Mouse (Mus musculus): ENCODE measurements around the gene Magi1.

The Magi1 gene

DNA sequence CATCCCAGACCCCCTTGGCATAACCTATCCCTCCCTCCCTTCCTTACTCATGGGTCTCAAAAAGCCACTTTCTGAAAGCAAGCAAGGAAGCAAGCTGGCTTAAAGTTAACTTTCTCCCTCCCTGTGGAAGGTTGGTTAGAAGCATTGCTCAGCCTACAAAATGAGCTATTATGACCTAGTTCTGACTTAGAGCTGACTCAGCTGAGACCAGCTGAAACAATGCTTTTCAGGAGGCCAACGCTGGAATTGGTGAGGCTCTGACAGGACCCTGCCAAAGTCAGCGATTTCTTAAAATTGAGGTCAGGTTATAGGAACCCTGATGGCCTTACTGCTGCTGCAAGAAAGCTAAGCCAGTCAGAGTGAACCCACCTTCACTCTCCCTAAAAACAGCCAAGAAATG is 386.2 kb downstream of the Magi1 start:
- in situ Hi-C loops (cut with MseI, MboI): no loop called here

DNA sequence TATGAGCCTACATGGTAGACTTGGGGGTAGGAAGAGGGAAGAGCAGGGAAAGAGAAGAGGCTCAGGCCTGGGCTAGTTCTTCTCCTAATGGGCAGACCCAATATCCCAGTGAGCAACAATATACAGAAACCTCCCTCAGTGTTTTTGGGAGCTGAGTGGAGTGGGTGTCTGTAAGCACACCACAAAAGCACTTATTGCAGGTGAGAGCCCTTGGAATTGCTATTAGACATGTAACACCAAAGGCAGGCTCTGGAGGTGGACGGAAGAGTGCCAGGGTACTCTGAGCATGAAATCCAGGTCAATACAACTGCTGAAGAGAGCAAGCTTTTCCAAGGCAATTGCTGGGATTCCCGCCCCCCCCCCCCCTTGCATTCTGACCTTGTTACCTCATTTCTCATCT is 388.0 kb downstream of the Magi1 start:
- in situ Hi-C loops (cut with MseI, MboI): no loop called here

DNA sequence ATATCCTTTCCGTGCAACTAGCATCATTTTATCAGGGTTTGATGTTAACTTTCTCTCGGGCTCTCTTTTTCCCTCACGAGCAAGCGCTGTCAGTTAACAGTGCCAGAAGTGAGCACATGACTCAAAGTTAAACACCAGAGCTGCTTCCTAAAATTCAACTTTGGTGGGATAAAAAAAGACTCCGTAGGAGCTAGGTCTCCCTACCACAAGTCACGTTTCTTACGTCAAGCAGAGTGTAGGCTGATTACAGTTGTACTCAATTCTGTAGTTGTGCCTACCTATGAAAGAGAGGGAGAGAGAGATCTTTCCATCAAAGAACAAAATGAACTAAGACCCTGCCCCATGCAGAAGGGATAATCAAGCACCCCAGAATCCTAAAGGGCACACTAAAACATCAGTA is 389.8 kb downstream of the Magi1 start:
- in situ Hi-C loops (cut with MseI, MboI): no loop called here

DNA sequence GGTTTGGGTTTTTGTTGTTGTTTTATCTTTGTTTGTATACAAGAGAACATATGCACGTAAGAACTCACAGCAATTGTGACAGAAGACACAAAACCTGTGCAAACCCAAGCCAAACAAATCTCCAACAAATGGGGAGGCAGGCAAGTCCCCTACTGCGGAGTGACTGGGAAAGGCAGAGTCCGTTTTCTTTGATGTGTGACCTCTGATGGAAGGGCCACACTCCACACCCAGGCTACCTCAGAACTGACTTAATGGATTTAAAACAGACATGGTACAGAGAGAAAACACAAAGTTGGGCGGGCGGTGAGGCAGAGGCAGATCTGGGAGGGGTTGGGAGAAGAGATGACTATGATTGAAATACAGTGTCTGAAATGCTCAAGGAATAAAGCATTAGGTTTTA is 390.8 kb downstream of the Magi1 start:
- in situ Hi-C loops (cut with MseI, MboI): no loop called here

DNA sequence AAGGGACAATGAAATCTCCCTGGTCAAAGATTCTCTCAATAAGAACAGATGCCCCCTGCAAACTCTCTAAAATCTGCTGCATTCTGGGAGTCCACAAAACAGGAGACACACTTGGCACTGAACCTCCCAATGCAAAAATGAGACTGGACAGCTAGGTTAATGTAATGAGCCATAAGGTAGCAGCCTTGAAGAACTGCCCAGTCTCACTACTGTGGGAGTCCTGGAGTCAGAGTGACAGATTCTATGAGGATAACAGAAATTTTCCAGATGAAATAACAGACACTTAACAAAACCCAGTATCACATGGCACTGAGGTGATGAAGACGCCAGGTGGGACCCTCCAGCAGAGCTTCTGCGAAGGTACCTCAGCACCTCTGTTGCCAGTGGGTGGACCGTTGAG is 393.7 kb downstream of the Magi1 start:
- in situ Hi-C loops (cut with MseI, MboI): no loop called here

DNA sequence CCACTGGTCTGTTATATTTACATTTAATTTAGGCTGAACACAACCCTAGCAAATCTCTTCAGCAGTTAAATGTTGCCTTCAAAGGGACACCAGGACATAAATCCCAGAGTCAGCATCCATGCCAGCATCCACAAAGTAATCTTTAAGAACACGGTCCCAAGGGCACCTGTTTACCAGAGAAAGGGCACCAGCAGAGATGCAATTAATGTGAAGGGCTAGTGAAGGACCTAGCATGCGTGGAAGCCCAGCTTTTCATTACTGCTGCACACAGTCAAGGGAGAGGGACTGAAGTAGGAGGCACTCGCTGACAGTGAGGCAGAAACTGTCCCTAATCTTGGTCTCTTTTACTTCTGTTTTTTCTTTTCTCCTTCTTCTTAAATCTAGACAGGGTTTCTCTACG is 406.4 kb downstream of the Magi1 start:
- in situ Hi-C loops (cut with MseI, MboI): no loop called here

DNA sequence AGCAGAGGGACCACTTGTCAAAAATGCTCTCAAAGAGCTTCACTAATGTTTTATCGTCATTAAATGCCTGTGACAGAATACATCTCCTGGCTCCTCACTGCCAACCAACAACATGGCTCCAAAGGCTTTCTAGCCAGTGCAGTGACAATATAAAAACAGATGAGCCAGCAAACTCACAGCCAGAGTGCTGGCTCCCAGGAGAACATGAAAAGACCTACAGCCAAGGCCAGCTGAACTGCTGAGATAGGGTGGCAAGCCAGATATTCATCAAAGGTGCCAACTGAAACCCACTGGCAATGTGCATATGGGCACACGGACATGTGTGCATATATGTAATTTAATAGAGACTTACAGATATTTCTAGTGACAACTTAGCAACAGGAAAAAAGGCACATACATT is 408.8 kb downstream of the Magi1 start:
- in situ Hi-C loops (cut with MseI, MboI): no loop called here

DNA sequence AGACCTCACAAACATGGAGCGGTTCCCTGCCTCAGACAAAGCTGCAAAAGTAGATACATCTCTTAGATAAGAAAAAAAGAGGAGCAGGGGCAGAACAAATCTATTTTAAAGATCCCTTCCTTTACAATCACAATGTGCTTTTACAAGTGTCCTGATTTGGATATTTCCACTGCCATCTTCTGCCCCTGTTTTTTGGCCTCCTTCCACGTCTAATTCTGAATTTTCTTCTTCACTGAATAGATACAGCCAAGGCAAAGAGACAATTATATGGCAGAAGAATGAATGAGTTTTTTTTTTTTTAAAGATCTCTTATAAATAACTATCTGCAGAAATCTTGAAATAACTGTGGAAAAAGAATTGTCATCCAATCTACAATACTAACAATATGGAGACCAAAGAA is 409.3 kb downstream of the Magi1 start:
- in situ Hi-C loops (cut with MseI, MboI): no loop called here

DNA sequence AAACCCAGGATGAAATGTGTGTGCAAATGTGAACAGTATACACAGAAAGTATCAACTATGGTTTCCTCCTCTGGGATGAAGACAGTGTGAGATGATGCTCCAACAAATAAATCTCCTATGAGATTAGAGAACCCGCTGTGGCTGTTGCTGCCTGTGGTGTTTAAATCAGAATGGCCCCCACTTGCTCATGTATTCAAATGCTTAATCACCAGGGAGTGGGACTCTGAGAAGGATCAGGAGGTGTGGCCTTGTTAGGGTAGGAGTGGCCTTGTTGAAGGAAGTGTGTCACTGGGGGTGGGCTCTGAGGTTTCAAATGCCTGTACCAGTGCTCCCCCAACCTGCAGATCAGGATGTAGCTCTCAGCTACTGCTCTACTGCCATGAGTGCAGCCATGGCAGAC is 410.2 kb downstream of the Magi1 start:
- in situ Hi-C loops (cut with MseI, MboI): no loop called here

DNA sequence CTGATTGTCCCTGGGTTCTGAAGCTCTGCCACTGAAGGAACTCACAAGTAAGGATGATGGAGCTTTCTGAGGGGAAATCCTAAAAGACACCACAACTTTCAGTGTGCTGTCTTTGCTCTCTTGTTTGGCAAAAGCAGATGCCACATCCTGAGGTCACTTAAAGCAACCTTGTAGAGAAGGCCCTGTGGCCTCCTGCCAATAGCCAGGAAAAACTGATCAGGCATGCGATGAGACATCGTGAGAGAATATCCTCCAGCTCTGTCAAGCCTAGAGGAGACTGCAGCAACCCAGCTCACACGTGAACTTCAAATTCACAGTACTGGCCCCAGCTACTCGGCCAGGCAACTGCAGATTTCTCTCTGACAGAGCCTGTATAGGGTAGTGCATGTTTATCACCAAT is 412.2 kb downstream of the Magi1 start:
- in situ Hi-C loops (cut with MseI, MboI): no loop called here

DNA sequence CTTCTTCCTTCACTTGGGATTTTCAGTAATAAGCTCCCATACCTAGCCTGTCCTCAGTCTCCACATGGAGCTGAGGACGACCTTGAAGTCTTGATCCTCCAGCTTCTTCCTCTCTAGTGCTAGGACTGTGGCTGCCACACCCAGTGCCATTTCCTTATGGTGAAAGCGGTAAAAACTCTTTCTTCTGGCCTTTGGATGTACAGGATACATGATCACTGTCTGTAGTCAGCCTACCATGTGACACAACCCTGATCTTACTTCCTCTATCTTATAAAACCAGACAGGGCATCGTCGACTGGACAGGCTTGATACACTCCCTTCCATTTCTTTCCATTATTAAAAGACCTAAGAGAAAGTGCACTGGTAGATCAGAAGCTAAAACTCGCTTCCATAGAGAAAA is 413.7 kb downstream of the Magi1 start:
- in situ Hi-C loops (cut with MseI, MboI): no loop called here

DNA sequence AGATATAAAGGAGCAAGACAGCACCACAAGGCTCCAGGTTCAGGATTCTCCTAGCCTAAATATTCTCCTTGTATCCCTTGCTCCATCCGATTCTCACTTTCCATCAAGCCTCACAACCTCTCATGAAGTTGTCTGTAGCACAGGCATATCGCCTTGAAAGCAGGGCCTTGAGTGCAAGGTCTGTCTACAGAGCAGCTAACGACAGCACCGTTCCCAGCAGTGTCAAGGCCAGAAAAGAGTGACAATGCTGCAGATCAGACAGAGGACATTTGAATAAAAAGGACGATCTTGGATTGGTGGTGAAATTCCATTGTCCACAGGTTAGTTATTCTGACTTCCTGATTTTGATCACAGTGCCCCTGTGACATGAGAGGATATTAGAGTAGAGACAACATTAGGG is 421.5 kb downstream of the Magi1 start:
- in situ Hi-C loops (cut with MseI, MboI): no loop called here

DNA sequence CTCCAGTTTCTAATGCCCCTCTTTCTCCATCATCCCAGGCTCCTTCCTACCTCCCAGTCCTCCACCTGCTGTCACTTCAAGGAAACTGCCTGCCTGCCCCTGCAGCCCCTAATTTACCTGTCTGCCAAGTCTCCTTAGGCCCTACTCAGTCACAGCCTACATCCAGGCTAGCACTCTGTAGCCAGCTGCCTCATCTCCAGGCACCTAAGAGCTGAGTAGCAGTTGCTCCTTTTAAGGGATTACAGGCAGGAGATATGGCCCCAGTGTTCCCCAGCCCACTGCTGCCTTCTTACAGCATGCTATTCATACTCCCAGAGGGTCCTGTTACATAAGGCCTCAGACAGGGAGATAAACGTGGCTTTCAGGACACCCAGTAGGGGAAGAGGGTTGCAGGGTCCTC is 426.9 kb downstream of the Magi1 start:
- in situ Hi-C loops (cut with MseI, MboI): no loop called here

DNA sequence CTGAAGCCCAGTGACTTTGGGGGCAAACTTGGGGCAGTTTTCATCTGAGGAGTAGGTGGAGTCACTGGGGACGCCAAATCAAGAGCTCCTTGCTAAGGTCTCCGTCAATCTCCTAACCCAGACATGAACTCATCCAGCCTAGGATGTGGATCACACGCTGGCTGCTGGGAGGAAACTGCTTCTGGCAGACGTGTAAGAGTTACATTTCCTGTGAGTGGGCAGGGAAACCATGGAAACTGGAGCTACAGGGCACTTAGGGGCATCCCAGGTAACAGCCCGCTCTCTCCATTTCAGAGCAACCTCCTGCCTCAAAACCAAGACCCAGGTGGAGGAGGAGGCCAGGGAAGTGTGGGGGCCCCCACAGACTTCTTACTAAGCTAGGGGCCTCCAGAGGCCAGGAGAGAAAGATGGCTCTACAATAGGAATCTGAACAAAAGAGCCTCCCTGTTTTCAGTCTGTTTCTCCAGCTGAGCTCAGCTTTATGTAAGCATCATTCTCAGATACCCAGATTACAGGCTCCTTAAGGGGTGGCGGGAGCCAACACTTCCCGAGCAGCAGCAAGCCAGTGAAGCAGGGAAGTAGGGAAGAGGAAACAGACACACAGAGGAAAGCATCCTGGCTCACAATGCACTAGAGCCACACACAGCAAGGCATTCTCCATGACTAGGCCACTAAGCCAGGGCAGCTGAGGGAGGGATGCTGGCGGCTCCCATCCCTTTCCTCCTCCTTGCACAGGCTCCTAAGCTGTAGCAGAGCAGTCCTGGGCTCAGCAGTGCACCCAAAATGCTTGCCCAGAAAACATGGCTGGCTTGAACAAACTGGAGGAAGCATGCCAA is 427.7 kb downstream of the Magi1 start:
- in situ Hi-C loops (cut with MseI, MboI): no loop called here

DNA sequence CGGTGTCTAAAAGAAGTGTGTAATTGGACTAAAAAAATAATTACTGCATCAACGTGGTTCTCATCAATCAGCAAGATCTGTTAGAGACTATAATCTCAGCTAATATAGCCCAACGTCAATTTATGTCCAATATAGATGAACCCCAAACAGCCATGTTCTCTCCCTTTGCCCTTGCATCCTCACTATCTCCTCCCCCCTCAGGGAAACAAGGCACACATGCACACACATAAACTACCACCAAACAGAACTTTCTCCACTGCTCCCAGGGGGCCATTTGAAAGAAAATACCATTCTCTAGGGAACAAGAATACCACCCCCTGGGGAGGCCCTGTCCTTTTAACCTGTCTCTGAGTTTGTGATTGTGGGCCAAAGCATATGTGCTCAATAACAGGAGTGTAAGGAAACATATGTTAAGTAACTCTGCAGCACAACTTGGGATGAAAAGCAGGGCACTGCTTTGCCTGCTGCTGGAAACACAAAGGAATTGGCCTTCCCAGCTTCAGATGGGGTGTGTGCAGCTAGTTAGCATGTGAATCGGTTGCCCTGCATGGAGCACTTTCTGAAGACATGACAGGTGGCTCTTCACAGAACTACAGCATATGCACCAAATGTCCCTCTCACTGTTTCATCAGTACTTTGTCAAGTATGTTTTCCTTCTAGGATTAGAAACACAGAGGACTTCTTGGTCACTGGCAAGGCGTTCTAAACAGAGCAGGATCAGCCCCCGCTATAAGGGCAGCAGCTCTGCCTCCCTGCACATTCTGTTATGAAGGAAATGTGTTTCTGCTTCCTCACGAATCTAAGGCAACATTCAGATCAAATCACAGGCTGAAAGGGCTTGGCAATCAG is 434.6 kb downstream of the Magi1 start:
- in situ Hi-C loops (cut with MseI, MboI): no loop called here

DNA sequence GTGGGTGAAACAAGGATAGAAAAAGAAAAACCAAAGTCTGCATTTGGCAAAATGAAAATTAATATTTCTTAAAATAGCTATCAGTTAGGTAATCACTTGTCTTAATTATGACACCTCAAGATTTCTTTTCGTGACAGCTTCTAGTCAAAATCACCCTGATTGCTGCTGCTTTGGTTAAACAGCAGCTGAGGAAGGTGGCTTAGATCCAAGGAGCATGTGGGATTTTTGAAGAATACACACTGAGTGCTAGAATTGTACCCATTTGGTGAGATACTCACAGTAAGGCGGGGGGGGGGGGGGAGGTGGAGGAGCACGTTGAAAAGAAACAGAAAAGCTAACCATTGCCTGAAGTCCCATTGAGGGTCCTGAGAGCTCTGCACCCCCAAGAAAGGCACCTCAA is 438.2 kb downstream of the Magi1 start:
- in situ Hi-C loops (cut with MseI, MboI): no loop called here

DNA sequence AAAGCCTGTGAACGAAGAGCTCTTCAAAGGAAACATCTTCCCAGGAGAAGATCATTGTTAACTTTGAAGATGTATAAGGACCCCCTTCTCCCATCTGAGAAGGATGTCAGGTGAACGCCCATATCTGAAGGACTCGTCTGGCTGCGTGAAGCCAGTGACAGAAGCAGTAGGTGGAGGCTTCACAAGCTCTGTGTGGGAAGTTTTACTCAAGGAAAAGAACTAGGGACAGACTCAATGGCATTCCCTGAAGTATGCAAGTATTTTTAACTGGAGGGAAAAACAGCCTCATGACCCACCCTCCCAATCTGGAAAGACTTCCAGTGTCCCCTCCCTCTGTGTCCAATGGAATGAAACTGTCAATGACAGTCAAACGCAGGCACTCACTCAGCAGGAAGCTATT is 438.6 kb downstream of the Magi1 start:
- in situ Hi-C loops (cut with MseI, MboI): no loop called here

DNA sequence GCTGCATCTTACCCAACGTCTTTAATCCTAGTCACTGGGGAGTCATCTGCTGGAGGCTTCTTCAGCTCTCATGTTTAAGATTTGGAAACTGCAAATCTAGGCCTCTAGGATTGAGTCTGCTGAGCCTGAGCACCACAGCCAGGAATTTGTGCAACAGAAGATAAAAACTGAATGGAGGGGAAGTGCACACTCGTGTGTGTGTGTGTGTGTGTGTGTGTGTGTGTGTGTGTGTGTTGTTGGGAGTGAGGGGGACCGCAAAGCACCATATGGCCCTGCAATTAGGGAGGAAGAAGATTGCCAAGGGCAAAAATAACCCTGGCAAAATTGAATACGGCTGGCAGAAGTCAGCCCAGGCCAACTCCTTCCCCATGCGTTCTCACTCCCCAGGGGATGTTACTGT is 439.1 kb downstream of the Magi1 start:
- in situ Hi-C loops (cut with MseI, MboI): no loop called here

DNA sequence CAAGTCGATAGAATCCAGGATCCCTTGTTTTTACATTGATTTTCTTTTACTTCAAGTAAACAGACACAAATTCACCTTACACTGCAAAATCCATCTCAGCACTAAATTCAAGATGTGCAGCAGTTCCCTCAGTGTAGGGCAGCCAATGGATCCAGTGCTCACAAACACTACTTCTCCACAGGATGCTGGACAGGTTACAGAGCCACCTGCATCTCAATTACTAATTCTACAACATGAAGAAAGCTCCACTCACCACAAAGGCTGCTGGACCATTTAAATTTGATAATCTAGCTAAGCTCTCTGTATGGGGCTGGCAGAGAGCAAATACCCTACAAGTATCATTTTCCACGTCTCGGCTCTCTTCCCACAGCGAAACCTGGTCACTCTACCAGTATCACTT is 445.3 kb downstream of the Magi1 start:
- in situ Hi-C loops (cut with MseI, MboI): no loop called here

DNA sequence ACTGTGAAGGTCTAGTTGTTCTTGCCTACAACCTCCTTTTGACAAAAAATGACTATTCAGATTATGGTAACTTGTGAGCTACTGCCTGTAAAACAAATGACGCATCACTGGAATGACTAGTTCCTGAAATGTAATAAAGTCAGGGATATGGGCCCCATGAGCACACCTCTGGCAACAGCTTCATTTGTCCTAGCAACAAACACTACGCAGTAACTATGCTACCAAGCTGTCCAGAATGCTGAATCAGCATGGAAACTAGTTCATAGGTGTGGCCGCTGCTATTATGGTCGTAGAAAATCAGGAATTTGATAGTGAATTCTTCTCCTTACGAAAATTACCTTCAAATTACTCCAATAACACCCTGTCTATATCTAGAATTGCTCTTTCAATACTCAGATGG is 447.1 kb downstream of the Magi1 start:
- in situ Hi-C loops (cut with MseI, MboI): no loop called here

DNA sequence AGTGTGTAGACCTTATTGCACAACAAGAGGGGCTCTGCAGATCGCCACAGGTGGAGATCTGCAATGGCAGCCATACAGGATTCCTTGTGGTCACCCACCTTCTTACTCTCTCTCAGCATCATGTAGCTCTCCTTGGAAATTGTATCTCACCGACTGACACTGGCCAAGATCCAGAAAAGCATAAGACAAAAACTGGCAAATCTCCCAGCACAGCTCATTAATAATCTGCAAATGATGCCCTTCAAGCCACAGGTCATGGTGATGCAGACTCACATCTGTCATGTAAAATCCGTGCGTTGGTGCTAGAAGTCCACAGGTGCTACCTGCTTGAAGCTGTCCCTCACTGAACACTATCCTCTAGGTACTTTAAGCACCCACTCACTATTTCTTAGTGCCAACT is 448.5 kb downstream of the Magi1 start:
- in situ Hi-C loops (cut with MseI, MboI): no loop called here

DNA sequence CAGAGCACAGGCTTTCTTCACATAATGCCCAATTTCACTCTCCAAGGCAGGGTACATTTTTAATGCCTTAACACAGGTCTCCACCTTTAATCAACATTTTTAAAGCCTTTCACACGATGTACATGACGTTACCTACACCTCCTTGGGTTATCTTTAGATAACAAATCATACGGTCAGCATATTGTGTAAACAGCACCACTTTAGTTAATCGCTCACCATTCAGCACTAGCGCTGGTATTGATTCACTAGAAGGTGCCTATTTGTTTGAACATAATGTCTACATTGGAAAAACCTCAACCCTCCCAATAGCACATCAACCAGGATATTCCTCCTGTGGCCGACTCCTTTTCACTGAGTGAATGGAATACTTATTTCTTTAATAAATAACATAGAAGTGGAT is 455.5 kb downstream of the Magi1 start:
- in situ Hi-C loops (cut with MseI, MboI): no loop called here

DNA sequence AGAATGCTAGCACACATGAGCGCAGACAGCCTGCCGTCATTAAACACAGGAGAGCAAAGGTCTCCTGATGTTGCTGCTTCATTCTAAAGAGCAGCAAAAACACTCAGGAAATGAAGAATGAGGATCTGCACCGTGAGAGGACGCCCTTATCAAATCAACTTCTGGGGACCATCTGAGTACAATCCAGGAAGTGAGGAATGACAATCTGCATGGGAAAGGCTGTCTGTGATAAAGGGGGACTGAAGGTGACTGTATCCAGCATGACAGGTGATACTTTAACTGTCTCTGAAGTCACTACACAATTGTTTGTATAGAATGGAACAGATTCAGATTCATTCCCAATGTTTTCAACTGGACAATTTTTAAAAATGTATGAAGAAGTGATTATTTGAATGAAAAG is 456.8 kb downstream of the Magi1 start:
- in situ Hi-C loops (cut with MseI, MboI): no loop called here

Measured in mouse trophoblast stem cell (cell line).